Mouse (Mus musculus) erythroblast, embryonic 14.5 days (primary cell): ENCODE data around the gene Atxn1.

Experiments
- GATA1 ChIP-seq: IDR thresholded peaks from 2 replicates; pipeline ENCODE4 v1.6.1; 2012; ENCODE audit warnings: low read length, inconsistent platforms, mixed read lengths
- TAL1 ChIP-seq: IDR thresholded peaks from 3 replicates; pipeline ENCODE4 v1.6.1; 2012; ENCODE audit warnings: low read length, inconsistent platforms, mixed read lengths

DNA sequence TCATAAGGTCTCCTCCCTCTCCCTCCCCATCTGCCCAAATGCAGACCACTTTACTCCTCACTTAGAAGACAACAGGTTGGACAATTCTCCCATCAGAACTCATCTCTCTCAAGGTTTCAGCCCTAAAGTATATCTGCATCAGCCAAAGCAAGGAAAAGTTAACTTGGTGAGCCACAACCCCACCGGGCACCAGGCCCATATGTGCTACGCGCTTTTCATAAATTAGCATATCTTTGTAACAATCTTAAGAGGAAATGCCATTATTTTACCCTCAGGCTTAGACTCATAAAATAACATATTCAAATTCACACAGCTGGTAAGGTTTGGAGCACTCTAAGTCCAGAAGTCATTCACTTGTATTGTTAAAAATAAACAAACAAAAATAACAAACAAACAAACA, 50.7 kb downstream of the Atxn1 start:
- TF ChIP-seq GATA1 (no peak), TAL1 (no peak)
